Mouse (Mus musculus) cerebellum, adult 2 months (tissue): ENCODE results near the gene Gm7995.
"Not testable (repeated sequence)": the region's sequence is repeated elsewhere in the genome, so short reads cannot be mapped to it uniquely, and the experiment has no call there.

Experiments used
- CTCF ChIP-seq: fragments of 200-500 bp; IDR thresholded peaks from 2 replicates; pipeline ENCODE4 v1.5.1; 2011; ENCODE audit warnings: low read depth, mild to moderate bottlenecking, control low read depth, low read length, moderate library complexity, borderline replicate concordance; ENCODE audit not compliant: insufficient read depth
- POLR2A ChIP-seq: fragments of 200-500 bp; IDR thresholded peaks from 2 replicates; pipeline ENCODE4 v1.6.1; 2011; ENCODE audit warnings: low read length, control low read depth, borderline replicate concordance; ENCODE audit not compliant: insufficient read depth

DNA sequence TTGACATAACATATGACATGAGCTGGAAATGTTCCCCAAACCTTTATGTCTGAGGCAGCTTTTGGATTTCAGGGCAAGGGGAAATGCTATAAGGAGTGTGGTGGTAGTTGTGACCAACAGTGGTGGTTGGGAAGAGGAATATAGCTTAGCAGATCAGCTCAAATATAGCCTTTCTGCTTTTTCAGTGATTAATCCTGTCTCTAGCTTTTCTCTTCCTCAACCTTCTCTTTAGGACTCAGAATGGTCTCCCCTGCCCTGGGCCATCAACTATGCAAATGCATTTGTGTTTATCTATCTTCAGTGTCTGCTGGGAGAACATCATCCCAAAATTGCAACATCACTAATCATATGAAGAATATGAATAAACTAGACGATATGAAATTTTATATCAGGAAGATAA lies at the start of gene Gm7995:
- not testable (repeated sequence) for TF ChIP-seq CTCF, POLR2A
